Mouse (Mus musculus): ENCODE results near the gene Fermt1.

The Fermt1 gene

GRCm38 (mm10) chr2:132945326-132946207 is at the start of gene Fermt1:
Gene Fermt1 (minus strand): TSS chr2:132945906.
- in situ Hi-C loops (cut with MboI; ENCODE audit: low sequenced_read_pairs), result no loop called here

- in situ Hi-C loops (cut with MboI; ENCODE audit: low sequenced_read_pairs), result no loop called here
Measured at GRCm38 (mm10) chr2:132992659-132993531, 47.2 kb upstream of the Fermt1 start.

GRCm38 (mm10) chr2:132989778-132990564 is 44.3 kb upstream of the Fermt1 start:
- in situ Hi-C loops (cut with MboI; ENCODE audit: low sequenced_read_pairs), result no loop called here

- in situ Hi-C loops (cut with MboI; ENCODE audit: low sequenced_read_pairs), result no loop called here
Measured at GRCm38 (mm10) chr2:132973346-132973745, 27.6 kb upstream of the Fermt1 start.

GRCm38 (mm10) chr2:132970772-132971173 is 25.1 kb upstream of the Fermt1 start:
- in situ Hi-C loops (cut with MboI; ENCODE audit: low sequenced_read_pairs), result no loop called here

GRCm38 (mm10) chr2:132957786-132958185 is 12.1 kb upstream of the Fermt1 start:
- in situ Hi-C loops (cut with MboI; ENCODE audit: low sequenced_read_pairs), result no loop called here

- in situ Hi-C loops (cut with MboI; ENCODE audit: low sequenced_read_pairs), result no loop called here
Measured at GRCm38 (mm10) chr2:132952197-132952596, 6.5 kb upstream of the Fermt1 start.

- in situ Hi-C loops (cut with MboI; ENCODE audit: low sequenced_read_pairs), result no loop called here
Measured at GRCm38 (mm10) chr2:132948174-132948573, 2.5 kb upstream of the Fermt1 start.

GRCm38 (mm10) chr2:132946976-132947375 is 1.3 kb upstream of the Fermt1 start:
- in situ Hi-C loops (cut with MboI; ENCODE audit: low sequenced_read_pairs), result no loop called here

- in situ Hi-C loops (cut with MboI; ENCODE audit: low sequenced_read_pairs), result no loop called here
Measured at GRCm38 (mm10) chr2:132944711-132945325, 888 bp downstream of the Fermt1 start.

- in situ Hi-C loops (cut with MboI; ENCODE audit: low sequenced_read_pairs), result no loop called here
Measured at GRCm38 (mm10) chr2:132943997-132944396, 1.7 kb downstream of the Fermt1 start.

GRCm38 (mm10) chr2:132943596-132943995 is 2.1 kb downstream of the Fermt1 start:
- in situ Hi-C loops (cut with MboI; ENCODE audit: low sequenced_read_pairs), result no loop called here

- in situ Hi-C loops (cut with MboI; ENCODE audit: low sequenced_read_pairs), result no loop called here
Measured at GRCm38 (mm10) chr2:132939056-132939455, 6.7 kb downstream of the Fermt1 start.

- in situ Hi-C loops (cut with MboI; ENCODE audit: low sequenced_read_pairs), result no loop called here
Measured at GRCm38 (mm10) chr2:132936176-132936575, 9.5 kb downstream of the Fermt1 start.

GRCm38 (mm10) chr2:132934711-132935110 is 11.0 kb downstream of the Fermt1 start:
- in situ Hi-C loops (cut with MboI; ENCODE audit: low sequenced_read_pairs), result no loop called here

GRCm38 (mm10) chr2:132934142-132934541 is 11.6 kb downstream of the Fermt1 start:
- in situ Hi-C loops (cut with MboI; ENCODE audit: low sequenced_read_pairs), result no loop called here

GRCm38 (mm10) chr2:132928999-132929398 is 16.7 kb downstream of the Fermt1 start:
- in situ Hi-C loops (cut with MboI; ENCODE audit: low sequenced_read_pairs), result no loop called here

- in situ Hi-C loops (cut with MboI; ENCODE audit: low sequenced_read_pairs), result no loop called here
Measured at GRCm38 (mm10) chr2:132927871-132928270, 17.8 kb downstream of the Fermt1 start.

GRCm38 (mm10) chr2:132927298-132927697 is 18.4 kb downstream of the Fermt1 start:
- in situ Hi-C loops (cut with MboI; ENCODE audit: low sequenced_read_pairs), result no loop called here
